Mouse (Mus musculus) liver, embryonic 11.5 days (tissue): ENCODE measurements around the gene Pop7. TPM values are rescaled to one million over a fixed set of nuclear protein-coding genes. Genes with fewer than 3 reads are reported as not detected.

Experiments
- ATAC-seq: fragments of 200-750 bp; cut with Nextera tagmentation; replicated peaks from 2 replicates; pipeline ENCODE4 v1.8.0; 2017; ENCODE audit warnings: moderate number of reproducible peaks, mild to moderate bottlenecking, moderate TSS enrichment, moderate library complexity; ENCODE audit not compliant: low FRiP score
- DNase-seq: peaks from one replicate; pipeline ENCODE4 v3.0.0-alpha.2; 2017; ENCODE audit warnings: low spot score
- H3K27ac ChIP-seq: fragments of 300-500 bp; sonication (generic); 2 replicates; pipeline ENCODE4 v1.5.1; 2014; ENCODE audit warnings: mild to moderate bottlenecking, low read depth, low read length, control low read depth
- H3K27me3 ChIP-seq: fragments of 300-500 bp; sonication (generic); replicated peaks from 2 replicates; pipeline ENCODE4 v1.6.1; 2014; ENCODE audit warnings: low read length, mixed read lengths; ENCODE audit not compliant: control insufficient read depth, insufficient read depth
- H3K36me3 ChIP-seq: fragments of 300-500 bp; sonication (generic); 2 replicates; pipeline ENCODE4 v1.6.1; 2014; ENCODE audit warnings: mild to moderate bottlenecking, low read length, moderate library complexity, mixed read lengths; ENCODE audit not compliant: control insufficient read depth, insufficient read depth
- H3K4me1 ChIP-seq: fragments of 300-500 bp; sonication (generic); replicated peaks from 2 replicates; pipeline ENCODE4 v1.6.1; 2014; ENCODE audit warnings: low read length, mixed read lengths; ENCODE audit not compliant: control insufficient read depth, insufficient read depth
- H3K4me2 ChIP-seq: fragments of 300-500 bp; sonication (generic); 2 replicates; pipeline ENCODE4 v1.6.1; 2014; ENCODE audit warnings: mild to moderate bottlenecking, control low read depth, moderate library complexity
- H3K4me3 ChIP-seq: fragments of 300-500 bp; sonication (generic); 2 replicates; pipeline ENCODE4 v1.5.1; 2014; ENCODE audit warnings: low read depth, low read length, control low read depth
- H3K9ac ChIP-seq: fragments of 300-500 bp; sonication (generic); 2 replicates; pipeline ENCODE4 v1.6.1; 2014; ENCODE audit warnings: low read depth, low read length, control low read depth
- H3K9me3 ChIP-seq: fragments of 300-500 bp; sonication (generic); 2 replicates; pipeline ENCODE4 v1.6.1; 2016; ENCODE audit warnings: low read length, inconsistent platforms, mixed read lengths; ENCODE audit not compliant: control insufficient read depth
- WGBS: fragments of 180-500 bp; shearing (Covaris S2); extraction: QIAGEN DNeasy Blood & Tissue Kit; methylation state at CpG from one replicate; pipeline ENCODE4 v1.1.7; 2014; 5-methylcytosine and 5-hydroxymethylcytosine counted together
- polyA plus RNA-seq: library from polyadenylated mRNA; unstranded; fragments of >200 nt; fragmentation: Nextera tagmentation; extraction: Ambion mirVana; gene quantifications from 2 replicates; pipeline ENCODE4 v1.2.1, GENCODE M21; 2014

The Pop7 gene
- 61.4 and 70.6 TPM in 2 replicates for polyA plus RNA-seq

- WGBS, result 3% methylated on average over 64 of the region's 64 CpGs
- ATAC-seq, result peak; percentile 95
These were observed at the start of gene Pop7 for GRCm38 (mm10) chr5:137501709-137502666. Gene Pop7 (minus strand): TSS chr5:137502518.

GRCm38 (mm10) chr5:137551119-137551518 lies 48.8 kb upstream of the Pop7 start:
- Histone ChIP-seq H3K4me1 (peaks cover 2% of the 10 kb centered on the region; the same call in 1 of the 2 replicates), H3K9me3 (no peaks in the 10 kb centered on the region), H3K9ac (no peak overlapping the region), H3K27ac (no peak overlapping the region), H3K36me3 (no peaks in the 10 kb centered on the region), H3K27me3 (peaks cover 18% of the 10 kb centered on the region), H3K4me2 (no peak overlapping the region), H3K4me3 (no peak overlapping the region)
- 67% methylated on average over 5 of the region's 5 CpGs for WGBS
- ATAC-seq (no peak), DNase-seq (no peak)

More at GRCm38 (mm10) chr5:137501709-137502666, at the start of gene Pop7:
- peak; percentile 100 for DNase-seq
- Histone ChIP-seq H3K4me2 (peak within 1 kb of the TSS; percentile 82), H3K27me3 (no peaks in the 10 kb centered on the region), H3K4me3 (peak within 1 kb of the TSS; percentile 58), H3K27ac (peak within 1 kb of the TSS; percentile 96), H3K4me1 (peaks cover 15% of the 10 kb centered on the region), H3K36me3 (0 out of 2 replicates have a peak, but pooled peaks cover 3% of the 10 kb centered on the region), H3K9ac (peak within 1 kb of the TSS; percentile 68), H3K9me3 (no peaks in the 10 kb centered on the region)

GRCm38 (mm10) chr5:137549840-137550239 lies 47.5 kb upstream of the Pop7 start:
- Histone ChIP-seq H3K4me2 (no peak overlapping the region), H3K36me3 (no peaks in the 10 kb centered on the region), H3K9me3 (no peaks in the 10 kb centered on the region), H3K9ac (no peak overlapping the region), H3K27ac (no peak overlapping the region), H3K27me3 (peaks cover 13% of the 10 kb centered on the region), H3K4me1 (peaks cover 2% of the 10 kb centered on the region; the same call in 1 of the 2 replicates), H3K4me3 (no peak overlapping the region)
- WGBS, result 85% methylated on average over 2 of the region's 2 CpGs
- ATAC-seq (no peak), DNase-seq (no peak)

GRCm38 (mm10) chr5:137545596-137545995 lies 43.3 kb upstream of the Pop7 start:
- Histone ChIP-seq H3K9ac (no peak overlapping the region), H3K9me3 (no peaks in the 10 kb centered on the region), H3K4me2 (no peak overlapping the region), H3K27me3 (no peaks in the 10 kb centered on the region), H3K4me3 (no peak overlapping the region), H3K27ac (no peak overlapping the region), H3K36me3 (no peaks in the 10 kb centered on the region), H3K4me1 (no peaks in the 10 kb centered on the region)
- no peak for ATAC-seq
- WGBS, result 72% methylated on average over 4 of the region's 4 CpGs
- DNase-seq, result no peak

GRCm38 (mm10) chr5:137544926-137545325 lies 42.6 kb upstream of the Pop7 start:
- no peaks in the 10 kb centered on the region for H3K27me3 ChIP-seq
- no peak overlapping the region for H3K27ac ChIP-seq
- no peak for ATAC-seq
- 65% methylated on average over 6 of the region's 6 CpGs for WGBS
- no peak overlapping the region for H3K4me3 ChIP-seq
- DNase-seq, result no peak
- H3K4me1 ChIP-seq, result no peaks in the 10 kb centered on the region
- no peaks in the 10 kb centered on the region for H3K36me3 ChIP-seq
- H3K4me2 ChIP-seq, result no peak overlapping the region
- no peaks in the 10 kb centered on the region for H3K9me3 ChIP-seq
- no peak overlapping the region for H3K9ac ChIP-seq

- Histone ChIP-seq H3K9ac (no peak overlapping the region), H3K36me3 (no peaks in the 10 kb centered on the region), H3K4me2 (no peak overlapping the region), H3K4me3 (no peak overlapping the region), H3K27ac (no peak overlapping the region), H3K4me1 (no peaks in the 10 kb centered on the region), H3K27me3 (no peaks in the 10 kb centered on the region), H3K9me3 (no peaks in the 10 kb centered on the region)
- DNase-seq, result no peak
- WGBS, result 72% methylated on average over 5 of the region's 5 CpGs
- ATAC-seq, result no peak
These were observed 39.6 kb upstream of the Pop7 start for GRCm38 (mm10) chr5:137541768-137542540.

- Histone ChIP-seq H3K36me3 (no peaks in the 10 kb centered on the region), H3K9me3 (no peaks in the 10 kb centered on the region), H3K4me3 (no peak overlapping the region), H3K9ac (no peak overlapping the region), H3K4me2 (no peak overlapping the region), H3K27me3 (no peaks in the 10 kb centered on the region), H3K4me1 (no peaks in the 10 kb centered on the region), H3K27ac (no peak overlapping the region)
- WGBS, result 71% methylated on average over 6 of the region's 6 CpGs
- ATAC-seq, result no peak
- no peak for DNase-seq
These were observed 38.7 kb upstream of the Pop7 start for GRCm38 (mm10) chr5:137540991-137541390.

GRCm38 (mm10) chr5:137539291-137539801 lies 37.0 kb upstream of the Pop7 start:
- Histone ChIP-seq H3K9ac (no peak overlapping the region), H3K9me3 (no peaks in the 10 kb centered on the region), H3K4me2 (no peak overlapping the region), H3K27ac (no peak overlapping the region), H3K4me1 (no peaks in the 10 kb centered on the region), H3K27me3 (no peaks in the 10 kb centered on the region), H3K4me3 (no peak overlapping the region), H3K36me3 (no peaks in the 10 kb centered on the region)
- ATAC-seq, result no peak
- WGBS, result 76% methylated on average over 7 of the region's 7 CpGs
- DNase-seq, result no peak
